Mouse (Mus musculus) erythroblast, embryonic 14.5 days (primary cell): ENCODE data around the gene Pbx2.

Experiments
- GATA1 ChIP-seq: IDR thresholded peaks from 2 replicates; pipeline ENCODE4 v1.6.1; 2012; ENCODE audit warnings: low read length, inconsistent platforms, mixed read lengths
- TAL1 ChIP-seq: IDR thresholded peaks from 3 replicates; pipeline ENCODE4 v1.6.1; 2012; ENCODE audit warnings: low read length, inconsistent platforms, mixed read lengths

- TF ChIP-seq GATA1 (no peak), TAL1 (no peak)
These were observed 5.0 kb downstream of the Pbx2 start for GRCm38 (mm10) chr17:34596098-34596497.
